Mouse (Mus musculus): Measurements from ENCODE around the gene Scamp2. TPM values are rescaled to one million over a fixed set of nuclear protein-coding genes. Genes with fewer than 3 reads are reported as not detected.

Gene Scamp2
- polyA plus RNA-seq (2012; fragmentation: generic; extraction: Trizol): 38.3 TPM

DNA sequence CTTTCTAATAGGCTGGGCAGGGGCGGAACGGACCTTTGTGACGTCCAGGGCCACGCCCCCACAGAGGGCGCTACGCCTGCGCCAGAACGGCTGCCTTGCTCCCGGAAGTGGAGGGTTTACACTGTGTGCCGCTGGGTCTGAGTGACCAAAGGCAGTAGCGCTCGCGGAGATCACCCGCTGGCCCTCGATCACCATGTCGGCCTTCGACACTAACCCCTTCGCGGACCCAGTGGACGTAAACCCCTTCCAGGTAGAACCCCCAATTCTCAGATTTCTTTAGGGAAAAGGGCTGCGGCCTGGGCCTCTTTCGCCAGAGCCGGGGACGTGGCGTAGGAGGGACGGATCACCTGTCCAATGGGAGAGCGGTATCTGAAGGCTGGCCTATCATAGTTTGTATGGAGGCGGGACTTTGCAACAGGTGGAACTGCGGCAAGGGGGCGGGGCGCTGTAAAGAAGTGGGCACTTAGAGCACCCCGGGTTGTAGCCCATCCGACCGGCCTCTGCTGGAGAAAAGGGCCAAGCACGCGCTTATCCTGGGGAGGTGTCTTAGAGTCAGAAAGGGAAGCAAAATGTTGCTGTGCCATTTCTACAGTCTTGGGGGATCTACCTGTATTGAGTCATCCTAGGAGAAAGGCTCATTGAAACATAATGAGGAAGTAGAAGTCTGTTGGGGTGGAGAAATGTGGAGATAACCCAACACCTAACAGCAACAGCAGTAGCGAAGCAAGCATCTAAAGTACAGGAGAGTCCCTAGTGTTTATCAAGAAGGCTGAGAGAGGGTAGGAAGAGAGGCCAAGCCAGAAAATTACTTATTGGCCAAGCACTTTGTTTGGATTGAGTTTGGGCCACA, at the start of gene Scamp2:
Gene Scamp2, plus strand, starts transcription at position 83 of the 850 bp plus-strand sequence.
- Histone ChIP-seq H3K4me2 (ENCODE audit: low read depth) (peak within 1 kb of the TSS; percentile 91), H3K36me3 (ENCODE audit: control insufficient read depth, insufficient read depth) (no peaks in the 10 kb centered on the region), H3K4me3 (peak within 1 kb of the TSS; percentile 57), H3K79me2 (ENCODE audit: control insufficient read depth, insufficient read depth) (peaks cover 34% of the 10 kb centered on the region), H3ac (ENCODE audit: control insufficient read depth, insufficient read length) (peak within 1 kb of the TSS; percentile 43), H3K27me3 (ENCODE audit: control insufficient read depth, insufficient read depth, insufficient read length) (no peaks in the 10 kb centered on the region)
- TF ChIP-seq MYOG (IDR thresholded peaks at IDR 0.05; ENCODE audit: control insufficient read depth in 1 of 3, insufficient read depth in 1 of 3, insufficient read length in 2 of 3, low read depth in 2 of 3) (peak; percentile 2 to 72 (median 17)), POLR2A (IDR thresholded peaks at IDR 0.05; ENCODE audit: insufficient read length, low read depth) (peak; percentile 86), MYOD1 (IDR thresholded peaks at IDR 0.05; ENCODE audit: control insufficient read depth in 1 of 3, insufficient read length in 2 of 3, low read depth in 2 of 3) (peak in 1 of 3 experiments; percentile 70), POLR2AphosphoS2 (IDR thresholded peaks at IDR 0.05; ENCODE audit: insufficient read length, low read depth) (peak; percentile 88), REST (IDR thresholded peaks at IDR 0.05; ENCODE audit: insufficient read depth, insufficient read length) (no peak)

DNA sequence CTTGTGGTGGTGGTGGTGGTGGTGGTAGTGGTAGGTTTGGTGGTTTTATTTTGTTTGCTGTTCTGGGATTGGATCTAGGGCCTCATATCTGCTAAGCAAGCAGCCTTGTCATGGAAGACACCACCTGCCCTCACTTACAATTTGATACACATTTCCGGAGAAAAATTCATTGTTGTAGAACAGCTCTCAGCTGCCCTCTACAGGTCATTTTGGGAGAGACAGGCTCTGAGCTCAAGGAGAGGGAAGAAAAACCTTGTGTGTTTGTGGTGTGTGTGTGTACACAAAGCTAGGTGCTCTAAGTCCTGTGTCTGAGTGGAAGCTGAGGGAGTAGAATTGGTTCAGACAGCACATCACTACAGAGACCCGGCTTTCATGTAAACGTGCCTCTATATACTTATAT, 43.6 kb upstream of the Scamp2 start:
- Histone ChIP-seq H3K79me2 (ENCODE audit: control insufficient read depth, insufficient read depth) (peaks cover 6% of the 10 kb centered on the region), H3ac (ENCODE audit: control insufficient read depth, insufficient read length) (no peak overlapping the region), H3K36me3 (ENCODE audit: control insufficient read depth, insufficient read depth) (no peaks in the 10 kb centered on the region), H3K4me2 (ENCODE audit: low read depth) (no peak overlapping the region), H3K4me3 (no peak overlapping the region), H3K27me3 (ENCODE audit: control insufficient read depth, insufficient read depth, insufficient read length) (peaks cover 6% of the 10 kb centered on the region)
- TF ChIP-seq USF1 (IDR thresholded peaks at IDR 0.05; ENCODE audit: low read depth) (no peak), REST (IDR thresholded peaks at IDR 0.05; ENCODE audit: insufficient read depth, insufficient read length) (no peak), MAX (IDR thresholded peaks at IDR 0.05; ENCODE audit: low read depth) (no peak), SRF (IDR thresholded peaks at IDR 0.05; ENCODE audit: control insufficient read depth, insufficient read length, low read depth) (no peak), MYOG (IDR thresholded peaks at IDR 0.05; ENCODE audit: control insufficient read depth in 1 of 3, insufficient read depth in 1 of 3, insufficient read length in 2 of 3, low read depth in 2 of 3) (no peak), E2F4 (IDR thresholded peaks at IDR 0.05; ENCODE audit: insufficient read depth) (no peak), CEBPB (IDR thresholded peaks at IDR 0.05; ENCODE audit: insufficient read depth, poor library complexity, severe bottlenecking) (no peak), POLR2AphosphoS2 (IDR thresholded peaks at IDR 0.05; ENCODE audit: insufficient read length, low read depth) (no peak), MYOD1 (IDR thresholded peaks at IDR 0.05; ENCODE audit: control insufficient read depth in 1 of 3, insufficient read length in 2 of 3, low read depth in 2 of 3) (no peak), TCF3 (IDR thresholded peaks at IDR 0.05; ENCODE audit: insufficient read length, low read depth) (no peak), POLR2A (IDR thresholded peaks at IDR 0.05; ENCODE audit: insufficient read length, low read depth) (no peak), TCF12 (IDR thresholded peaks at IDR 0.05; ENCODE audit: insufficient read depth, poor library complexity, severe bottlenecking) (no peak)

GRCm38 (mm10) chr9:57520375-57521055, 40.2 kb upstream of the Scamp2 start:
- peak overlapping the region; percentile 79 for H3K4me3 ChIP-seq
- H3ac ChIP-seq (ENCODE audit: control insufficient read depth, insufficient read length): peak overlapping the region; percentile 98
- no peaks in the 10 kb centered on the region for H3K27me3 ChIP-seq (ENCODE audit: control insufficient read depth, insufficient read depth, insufficient read length)
- H3K79me2 ChIP-seq (ENCODE audit: control insufficient read depth, insufficient read depth): peaks cover 40% of the 10 kb centered on the region
- H3K4me2 ChIP-seq (ENCODE audit: low read depth): peak overlapping the region; percentile 68
- TF ChIP-seq USF1 (IDR thresholded peaks at IDR 0.05; ENCODE audit: low read depth): peak; percentile 59
- TF ChIP-seq CEBPB (IDR thresholded peaks at IDR 0.05; ENCODE audit: insufficient read depth, poor library complexity, severe bottlenecking): 0 out of 2 replicates have a peak, but pooled peaks have one; percentile 8
- TF ChIP-seq REST (IDR thresholded peaks at IDR 0.05; ENCODE audit: insufficient read depth, insufficient read length): no peak
- H3K36me3 ChIP-seq (ENCODE audit: control insufficient read depth, insufficient read depth): no peaks in the 10 kb centered on the region

DNA sequence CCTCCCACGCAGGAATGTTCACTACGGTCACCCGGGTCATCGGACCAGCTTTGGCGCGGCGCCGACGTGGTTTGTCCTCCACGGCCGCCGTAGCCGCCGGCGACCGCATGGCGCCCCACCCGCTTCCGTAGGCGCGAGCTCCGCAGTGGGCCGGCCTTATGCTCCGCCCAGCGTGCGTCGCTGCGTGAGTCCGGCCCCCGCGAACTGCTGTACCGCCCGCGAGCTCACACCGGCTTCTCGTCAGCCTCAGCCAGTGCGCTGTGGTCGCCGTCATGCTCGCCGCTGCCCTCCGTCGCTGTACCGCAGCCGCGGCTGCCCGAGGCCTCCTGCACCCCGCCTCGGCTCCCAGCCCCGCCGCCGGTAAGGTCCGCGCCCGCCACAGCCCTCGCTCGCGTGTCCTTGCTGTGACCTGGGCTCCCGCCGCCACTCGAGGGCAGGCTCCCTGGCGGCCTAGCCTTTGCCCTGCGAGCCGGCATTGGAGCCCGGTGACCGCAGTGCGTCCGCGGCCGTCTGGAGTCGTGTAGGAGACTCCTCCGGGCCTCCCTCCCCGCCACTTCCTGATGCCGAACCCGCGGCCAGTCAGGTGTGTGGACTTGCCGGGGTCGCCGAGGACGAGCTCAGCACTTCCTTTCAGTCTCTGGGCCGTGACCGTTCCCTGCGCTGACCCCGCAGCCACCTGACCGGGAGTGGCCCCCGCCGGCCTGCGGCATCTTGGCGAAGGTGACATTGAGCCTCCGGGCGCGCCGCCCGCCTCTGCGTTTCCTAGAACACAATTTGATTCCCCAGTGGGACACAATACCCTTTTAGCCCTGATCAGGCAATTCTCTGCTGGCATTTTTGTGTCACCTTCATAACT, 39.5 kb upstream of the Scamp2 start, which contains the start of gene Cox5a:
Gene Cox5a, plus strand, starts transcription at position 219 of the 856 bp plus-strand sequence.
- H3K27me3 ChIP-seq (ENCODE audit: control insufficient read depth, insufficient read depth, insufficient read length): no peaks in the 10 kb centered on the region
- H3K79me2 ChIP-seq (ENCODE audit: control insufficient read depth, insufficient read depth): peaks cover 47% of the 10 kb centered on the region
- peak within 1 kb of the TSS; percentile 87 for H3K4me2 ChIP-seq (ENCODE audit: low read depth)
- H3K4me3 ChIP-seq: peak within 1 kb of the TSS; percentile 79
- peak in 1 of 3 experiments; percentile 6 for TF ChIP-seq MYOG (IDR thresholded peaks at IDR 0.05; ENCODE audit: control insufficient read depth in 1 of 3, insufficient read depth in 1 of 3, insufficient read length in 2 of 3, low read depth in 2 of 3)
- no peak for TF ChIP-seq MAX (IDR thresholded peaks at IDR 0.05; ENCODE audit: low read depth)
- TF ChIP-seq TCF12 (IDR thresholded peaks at IDR 0.05; ENCODE audit: insufficient read depth, poor library complexity, severe bottlenecking): no peak
- TF ChIP-seq REST (IDR thresholded peaks at IDR 0.05; ENCODE audit: insufficient read depth, insufficient read length): peak; percentile 66
- TF ChIP-seq CEBPB (IDR thresholded peaks at IDR 0.05; ENCODE audit: insufficient read depth, poor library complexity, severe bottlenecking): no peak
- peak in 1 of 3 experiments; percentile 41 for TF ChIP-seq MYOD1 (IDR thresholded peaks at IDR 0.05; ENCODE audit: control insufficient read depth in 1 of 3, insufficient read length in 2 of 3, low read depth in 2 of 3)
- TF ChIP-seq POLR2AphosphoS2 (IDR thresholded peaks at IDR 0.05; ENCODE audit: insufficient read length, low read depth): peak; percentile 99
- no peak for TF ChIP-seq E2F4 (IDR thresholded peaks at IDR 0.05; ENCODE audit: insufficient read depth)
- no peak for TF ChIP-seq TCF3 (IDR thresholded peaks at IDR 0.05; ENCODE audit: insufficient read length, low read depth)
- no peak for TF ChIP-seq USF1 (IDR thresholded peaks at IDR 0.05; ENCODE audit: low read depth)
- peak; percentile 61 for TF ChIP-seq SRF (IDR thresholded peaks at IDR 0.05; ENCODE audit: control insufficient read depth, insufficient read length, low read depth)
- TF ChIP-seq POLR2A (IDR thresholded peaks at IDR 0.05; ENCODE audit: insufficient read length, low read depth): peak; percentile 100
- peak within 1 kb of the TSS; percentile 98 for H3ac ChIP-seq (ENCODE audit: control insufficient read depth, insufficient read length)
- no peaks in the 10 kb centered on the region for H3K36me3 ChIP-seq (ENCODE audit: control insufficient read depth, insufficient read depth)
